Mouse (Mus musculus) heart, embryonic 11.5 days (tissue): ENCODE results near the gene Ddx28. TPM values are rescaled to one million over a fixed set of nuclear protein-coding genes. Genes with fewer than 3 reads are reported as not detected.

Experiments used
- ATAC-seq: fragments of 200-750 bp; cut with Nextera tagmentation; replicated peaks from 2 replicates; pipeline ENCODE4 v1.8.0; 2017; ENCODE audit warnings: moderate library complexity; ENCODE audit not compliant: insufficient number of reproducible peaks, low FRiP score, low TSS enrichment
- H3K27ac ChIP-seq: fragments of 300-500 bp; sonication (generic); 2 replicates; pipeline ENCODE4 v1.5.1; 2014; ENCODE audit warnings: mild to moderate bottlenecking, low read depth, low read length
- H3K27me3 ChIP-seq: fragments of 300-500 bp; sonication (generic); 2 replicates; pipeline ENCODE4 v1.6.1; 2014; ENCODE audit warnings: mild to moderate bottlenecking, low read length, mixed read lengths; ENCODE audit not compliant: control insufficient read depth, insufficient read depth
- H3K36me3 ChIP-seq: fragments of 300-500 bp; sonication (generic); 2 replicates; pipeline ENCODE4 v1.6.1; 2014; ENCODE audit warnings: mild to moderate bottlenecking, low read length, moderate library complexity, mixed read lengths; ENCODE audit not compliant: control insufficient read depth, insufficient read depth
- H3K4me1 ChIP-seq: fragments of 300-500 bp; sonication (generic); 2 replicates; pipeline ENCODE4 v1.6.1; 2014; ENCODE audit warnings: low read length; ENCODE audit not compliant: control insufficient read depth, insufficient read depth
- H3K4me2 ChIP-seq: fragments of 300-500 bp; sonication (generic); 2 replicates; pipeline ENCODE4 v1.6.1; 2014; ENCODE audit warnings: mild to moderate bottlenecking, moderate library complexity
- H3K4me3 ChIP-seq: fragments of 300-500 bp; sonication (generic); 2 replicates; pipeline ENCODE4 v1.5.1; 2014; ENCODE audit warnings: low read depth, low read length
- H3K9ac ChIP-seq: fragments of 300-500 bp; sonication (generic); 2 replicates; pipeline ENCODE4 v1.6.1; 2014; ENCODE audit warnings: mild to moderate bottlenecking, low read depth, low read length, moderate library complexity
- H3K9me3 ChIP-seq: fragments of 300-500 bp; sonication (generic); replicated peaks from 2 replicates; pipeline ENCODE4 v1.6.1; 2016; ENCODE audit warnings: low read length; ENCODE audit not compliant: control insufficient read depth
- WGBS: fragments of 180-500 bp; shearing (Covaris S2); extraction: QIAGEN DNeasy Blood & Tissue Kit; methylation state at CpG from one replicate; pipeline ENCODE4 v1.1.7; 2014; ENCODE audit not compliant: insufficient replicate concordance; 5-methylcytosine and 5-hydroxymethylcytosine counted together
- polyA plus RNA-seq: library from polyadenylated mRNA; unstranded; fragments of >200 nt; fragmentation: Nextera tagmentation; extraction: Ambion mirVana; gene quantifications from 2 replicates; pipeline ENCODE4 v1.2.1, GENCODE M21; 2014

The Ddx28 gene
- polyA plus RNA-seq, 1 experiment from 2014 or later = 15.2 TPM

GRCm38 (mm10) chr8:106051068-106051467 lies 39.4 kb upstream of the Ddx28 start:
- WGBS = 84% methylated on average over 3 of the region's 3 CpGs
- no peak overlapping the region for H3K4me2 ChIP-seq
- H3K4me3 ChIP-seq = no peak overlapping the region
- H3K9ac ChIP-seq = no peak overlapping the region
- no peaks in the 10 kb centered on the region for H3K27me3 ChIP-seq
- H3K9me3 ChIP-seq = no peaks in the 10 kb centered on the region
- H3K27ac ChIP-seq = no peak overlapping the region
- no peak for ATAC-seq
- H3K36me3 ChIP-seq = no peaks in the 10 kb centered on the region
- H3K4me1 ChIP-seq = no peaks in the 10 kb centered on the region

- ATAC-seq = no peak
- H3K36me3 ChIP-seq = no peaks in the 10 kb centered on the region
- 81% methylated on average over 6 of the region's 6 CpGs for WGBS
- H3K4me1 ChIP-seq = no peaks in the 10 kb centered on the region
- no peak overlapping the region for H3K4me3 ChIP-seq
- H3K9ac ChIP-seq = no peak overlapping the region
- H3K4me2 ChIP-seq = no peak overlapping the region
- H3K27ac ChIP-seq = no peak overlapping the region
- H3K9me3 ChIP-seq = no peaks in the 10 kb centered on the region
- H3K27me3 ChIP-seq = no peaks in the 10 kb centered on the region
Measured at GRCm38 (mm10) chr8:106049840-106050239, 38.2 kb upstream of the Ddx28 start.

GRCm38 (mm10) chr8:106047854-106048630 lies 36.4 kb upstream of the Ddx28 start:
- ATAC-seq = no peak
- Histone ChIP-seq H3K9ac (no peak overlapping the region), H3K4me1 (no peaks in the 10 kb centered on the region), H3K4me3 (no peak overlapping the region), H3K27me3 (no peaks in the 10 kb centered on the region), H3K27ac (no peak overlapping the region), H3K4me2 (no peak overlapping the region), H3K9me3 (no peaks in the 10 kb centered on the region), H3K36me3 (no peaks in the 10 kb centered on the region)
- 82% methylated on average over 5 of the region's 5 CpGs for WGBS

DNA sequence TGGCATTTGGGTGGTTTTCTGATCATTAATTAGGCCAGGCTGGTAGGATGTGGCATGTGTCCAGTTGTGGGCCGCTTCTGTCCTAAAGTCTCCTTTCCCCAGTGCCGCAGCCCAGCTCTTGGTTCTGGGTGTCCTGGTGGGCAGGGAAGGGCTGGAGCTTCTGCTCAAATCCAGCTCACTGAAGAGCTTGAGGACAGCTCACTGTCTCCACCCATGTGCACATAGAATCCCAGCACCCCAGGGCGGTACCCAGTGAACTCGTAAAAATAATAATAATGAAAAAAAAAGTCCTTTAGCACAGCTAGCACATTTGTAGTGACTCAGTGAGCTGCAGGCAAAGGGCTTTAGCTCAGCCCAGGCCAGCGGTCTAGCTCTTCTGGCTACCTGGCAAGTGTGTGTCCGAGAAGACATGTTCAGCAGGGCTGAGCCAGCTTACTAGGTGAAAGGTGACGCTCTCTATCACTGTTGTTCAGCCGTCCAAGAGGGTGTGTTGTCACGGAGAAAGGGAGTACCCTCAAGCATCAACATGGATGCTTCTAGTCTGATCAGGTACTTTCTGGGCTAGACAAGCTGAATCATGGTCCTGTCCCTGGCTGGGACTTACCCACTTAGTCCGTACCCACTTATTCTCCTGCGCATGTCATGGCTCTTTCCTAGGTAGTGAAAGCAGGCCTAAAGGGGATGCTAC lies 35.3 kb upstream of the Ddx28 start:
- H3K27me3 ChIP-seq = no peaks in the 10 kb centered on the region
- ATAC-seq = no peak
- WGBS = 86% methylated on average over 11 of the region's 11 CpGs
- H3K36me3 ChIP-seq = no peaks in the 10 kb centered on the region
- H3K4me2 ChIP-seq = no peak overlapping the region
- H3K9ac ChIP-seq = no peak overlapping the region
- H3K4me1 ChIP-seq = no peaks in the 10 kb centered on the region
- no peak overlapping the region for H3K4me3 ChIP-seq
- no peaks in the 10 kb centered on the region for H3K9me3 ChIP-seq
- H3K27ac ChIP-seq = no peak overlapping the region

- Histone ChIP-seq H3K9me3 (no peaks in the 10 kb centered on the region), H3K27me3 (no peaks in the 10 kb centered on the region), H3K4me1 (no peaks in the 10 kb centered on the region), H3K36me3 (no peaks in the 10 kb centered on the region; the same call in 1 of the 2 replicates), H3K4me2 (no peak overlapping the region), H3K4me3 (no peak overlapping the region), H3K9ac (no peak overlapping the region), H3K27ac (no peak overlapping the region)
- WGBS = 71% methylated on average over 3 of the region's 3 CpGs
- ATAC-seq = no peak
Measured at GRCm38 (mm10) chr8:106044151-106044550, 32.5 kb upstream of the Ddx28 start.

DNA sequence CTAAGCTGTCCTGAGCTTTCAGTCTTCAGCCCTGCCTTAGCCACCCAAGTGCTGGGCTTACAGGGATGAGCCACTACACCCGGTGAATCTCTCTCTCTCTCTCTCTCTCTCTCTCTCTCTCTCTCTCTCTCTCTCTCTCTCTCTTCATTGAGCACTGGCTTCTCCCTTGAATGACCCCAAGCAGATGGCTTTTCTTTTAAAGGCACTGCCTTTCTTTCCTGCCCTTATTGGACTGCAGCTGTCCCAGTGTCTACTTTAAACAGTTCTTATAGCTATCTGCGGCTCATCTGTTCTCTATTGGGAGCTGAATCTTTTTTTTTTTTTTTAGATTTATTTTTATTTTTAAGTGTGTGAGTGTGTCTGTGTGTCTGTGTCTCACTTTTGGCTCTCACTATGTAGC lies 31.4 kb upstream of the Ddx28 start:
- H3K9me3 ChIP-seq = no peaks in the 10 kb centered on the region
- H3K9ac ChIP-seq = no peak overlapping the region
- ATAC-seq = no peak
- no peaks in the 10 kb centered on the region for H3K27me3 ChIP-seq
- H3K36me3 ChIP-seq = no peaks in the 10 kb centered on the region; the same call in 1 of the 2 replicates
- WGBS = 75% methylated on average over 2 of the region's 2 CpGs
- no peak overlapping the region for H3K4me2 ChIP-seq
- no peak overlapping the region for H3K27ac ChIP-seq
- H3K4me1 ChIP-seq = no peaks in the 10 kb centered on the region
- no peak overlapping the region for H3K4me3 ChIP-seq

- no peaks in the 10 kb centered on the region for H3K27me3 ChIP-seq
- no peak overlapping the region for H3K4me3 ChIP-seq
- no peak for ATAC-seq
- H3K36me3 ChIP-seq = no peaks in the 10 kb centered on the region; the same call in 1 of the 2 replicates
- H3K4me1 ChIP-seq = no peaks in the 10 kb centered on the region
- H3K9me3 ChIP-seq = no peaks in the 10 kb centered on the region
- WGBS = 51% methylated on average over 4 of the region's 4 CpGs
- H3K4me2 ChIP-seq = no peak overlapping the region
- no peak overlapping the region for H3K9ac ChIP-seq
- no peak overlapping the region for H3K27ac ChIP-seq
Measured at GRCm38 (mm10) chr8:106040218-106040617, 28.5 kb upstream of the Ddx28 start.

DNA sequence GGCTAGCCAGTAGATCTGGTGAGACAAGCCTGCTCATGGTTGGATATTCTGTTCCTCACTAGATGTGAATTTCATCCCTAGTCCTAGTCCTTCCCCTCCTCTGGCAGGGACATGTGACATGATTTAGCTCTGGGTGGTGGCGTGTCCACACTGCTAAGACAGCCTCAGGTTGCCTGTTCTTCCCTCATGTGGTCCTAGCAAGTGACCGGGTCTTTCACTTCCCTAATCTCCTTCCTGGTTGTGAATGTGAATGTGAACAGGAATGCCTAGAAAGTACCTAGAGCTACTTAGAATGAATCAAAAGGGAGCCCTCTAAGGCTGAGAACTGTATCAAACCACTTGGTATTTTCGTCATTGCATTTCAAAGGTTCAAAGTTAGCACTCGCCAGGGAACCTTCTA lies 27.9 kb upstream of the Ddx28 start:
- Histone ChIP-seq H3K27ac (no peak overlapping the region), H3K27me3 (no peaks in the 10 kb centered on the region), H3K4me2 (no peak overlapping the region), H3K4me1 (no peaks in the 10 kb centered on the region), H3K9me3 (no peaks in the 10 kb centered on the region), H3K36me3 (no peaks in the 10 kb centered on the region; the same call in 1 of the 2 replicates), H3K4me3 (no peak overlapping the region), H3K9ac (no peak overlapping the region)
- 71% methylated on average over 4 of the region's 4 CpGs for WGBS
- no peak for ATAC-seq
